Mouse (Mus musculus) brown adipose tissue, adult 24 weeks (tissue): ENCODE results near the gene Uchl4. TPM values are rescaled to one million over a fixed set of nuclear protein-coding genes. Genes with fewer than 3 reads are reported as not detected.

Source experiments
- H3K27ac ChIP-seq: fragments of 200-500 bp; replicated peaks from 2 replicates; pipeline ENCODE4 v1.5.1; 2012; ENCODE audit warnings: low read depth, mild to moderate bottlenecking, low read length
- H3K4me1 ChIP-seq: fragments of 200-500 bp; 2 replicates; pipeline ENCODE4 v1.6.1; 2012; ENCODE audit warnings: low read length, mixed read lengths; ENCODE audit not compliant: control insufficient read depth, insufficient read depth, insufficient read length
- H3K4me3 ChIP-seq: fragments of 200-500 bp; 2 replicates; pipeline ENCODE4 v1.5.1; 2012; ENCODE audit warnings: low read depth, mild to moderate bottlenecking, low read length, moderate library complexity; ENCODE audit not compliant: insufficient read depth
- polyA plus RNA-seq: library from polyadenylated mRNA; stranded (reverse); fragments of >200 nt; gene quantifications from 2 replicates; pipeline ENCODE4 v1.2.4, GENCODE M21; 2012; ENCODE audit not compliant: missing spikeins, insufficient read depth, insufficient read length

Uchl4 gene
- polyA plus RNA-seq, 1 experiment = 7.9 TPM

DNA sequence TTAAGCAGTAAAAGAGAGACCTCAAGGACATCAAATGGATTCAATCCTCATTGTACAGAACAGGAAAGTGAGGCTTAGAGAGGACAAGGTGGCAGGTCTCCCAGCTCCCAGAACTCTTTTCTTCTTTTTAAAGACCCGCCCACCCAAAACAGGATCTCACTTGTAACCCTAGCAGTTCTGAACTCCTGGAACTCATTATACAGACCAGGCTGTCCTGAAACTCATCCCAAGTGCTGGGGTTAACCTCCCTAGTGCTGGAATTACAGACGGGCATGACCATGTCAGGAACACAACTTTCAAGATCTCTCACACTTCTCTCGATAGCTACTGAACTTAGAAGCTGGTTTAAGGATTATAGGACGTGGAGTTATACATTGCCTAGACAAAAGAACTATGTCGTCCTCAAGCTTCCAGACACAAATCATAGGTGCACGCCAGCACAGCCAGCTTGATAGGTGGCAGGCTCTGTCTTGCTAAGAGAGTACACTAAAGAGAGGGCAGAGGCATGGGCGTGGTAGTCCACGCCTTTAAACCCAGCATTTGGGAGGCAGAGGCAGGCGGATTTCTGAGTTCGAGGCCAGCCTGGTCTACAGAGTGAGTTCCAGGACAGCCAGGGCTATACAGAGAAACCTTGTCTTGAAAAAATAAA lies 15.1 kb upstream of the Uchl4 start:
- 0 out of 2 replicates have a peak, but pooled peaks cover 2% of the 10 kb centered on the region for H3K4me1 ChIP-seq
- no peak overlapping the region for H3K4me3 ChIP-seq
- H3K27ac ChIP-seq = no peak overlapping the region

- Histone ChIP-seq H3K4me1 (0 out of 2 replicates have a peak, but pooled peaks cover 2% of the 10 kb centered on the region), H3K4me3 (no peak overlapping the region), H3K27ac (no peak overlapping the region)
These were observed 14.4 kb upstream of the Uchl4 start for GRCm38 (mm10) chr9:64220603-64221002.

GRCm38 (mm10) chr9:64221480-64221879 lies 13.5 kb upstream of the Uchl4 start:
- no peak overlapping the region for H3K4me3 ChIP-seq
- no peak overlapping the region for H3K27ac ChIP-seq
- 0 out of 2 replicates have a peak, but pooled peaks cover 2% of the 10 kb centered on the region for H3K4me1 ChIP-seq

GRCm38 (mm10) chr9:64222098-64222497 lies 12.9 kb upstream of the Uchl4 start:
- Histone ChIP-seq H3K4me3 (no peak overlapping the region), H3K27ac (no peak overlapping the region), H3K4me1 (0 out of 2 replicates have a peak, but pooled peaks cover 2% of the 10 kb centered on the region)

- Histone ChIP-seq H3K4me3 (no peak overlapping the region), H3K27ac (no peak overlapping the region), H3K4me1 (peaks cover 17% of the 10 kb centered on the region; the same call in 1 of the 2 replicates)
These were observed 9.2 kb upstream of the Uchl4 start for GRCm38 (mm10) chr9:64225805-64226204.

DNA sequence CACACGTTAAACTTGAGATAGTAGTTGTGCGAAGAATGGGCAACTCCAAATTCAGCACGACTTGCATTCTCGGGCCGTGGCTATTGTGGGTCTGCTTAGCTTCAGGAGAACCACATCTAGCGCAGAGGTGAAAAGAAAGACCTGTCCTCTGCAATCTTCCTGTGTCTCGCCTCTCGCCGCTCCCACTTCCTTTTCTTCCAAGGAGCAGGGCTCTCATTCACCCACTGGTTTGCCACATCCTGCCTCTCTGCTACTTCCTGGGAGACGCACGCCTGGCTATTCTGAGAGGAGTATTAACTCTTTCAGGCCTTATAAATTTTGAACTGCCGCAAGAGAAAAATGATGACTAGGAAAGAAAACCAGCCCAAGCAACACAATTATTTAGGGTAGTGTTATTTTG lies 7.3 kb upstream of the Uchl4 start:
- Histone ChIP-seq H3K4me3 (peak overlapping the region; percentile 23; the same call in 1 of the 2 replicates), H3K4me1 (peaks cover 26% of the 10 kb centered on the region), H3K27ac (peak overlapping the region; percentile 45; the same call in 1 of the 2 replicates)

- Histone ChIP-seq H3K4me1 (peaks cover 27% of the 10 kb centered on the region), H3K27ac (no peak overlapping the region; the same call in 1 of the 2 replicates), H3K4me3 (no peak overlapping the region)
These were observed 6.0 kb upstream of the Uchl4 start for GRCm38 (mm10) chr9:64228972-64229371.

DNA sequence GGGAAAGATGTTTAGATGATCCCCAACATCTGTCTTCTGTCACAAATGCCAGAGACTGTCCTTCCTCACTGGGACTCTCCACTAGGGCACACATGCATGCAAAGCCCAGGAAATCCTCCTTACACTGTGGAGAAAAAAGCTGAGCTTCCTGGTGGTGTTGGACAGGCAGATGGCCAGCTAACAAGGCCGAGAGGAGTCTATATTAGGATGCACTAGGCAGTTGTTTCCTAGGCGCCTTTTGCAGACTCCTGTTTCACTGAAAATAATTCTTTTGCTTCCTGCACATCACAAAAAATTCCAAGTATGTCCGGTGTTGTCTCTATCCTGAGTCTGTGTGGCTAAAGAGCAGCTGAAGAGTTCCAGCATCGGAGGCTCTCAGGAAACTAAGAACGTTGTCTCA lies 3.8 kb upstream of the Uchl4 start:
- Histone ChIP-seq H3K4me1 (peaks cover 29% of the 10 kb centered on the region), H3K4me3 (no peak overlapping the region), H3K27ac (peak overlapping the region; percentile 96)

- Histone ChIP-seq H3K4me3 (no peak overlapping the region), H3K27ac (peak overlapping the region; percentile 96), H3K4me1 (peaks cover 29% of the 10 kb centered on the region)
These were observed 3.3 kb upstream of the Uchl4 start for GRCm38 (mm10) chr9:64231674-64232073.

GRCm38 (mm10) chr9:64232257-64232957 lies 2.6 kb upstream of the Uchl4 start:
- peak overlapping the region; percentile 96 for H3K27ac ChIP-seq
- H3K4me1 ChIP-seq = peaks cover 29% of the 10 kb centered on the region
- no peak overlapping the region for H3K4me3 ChIP-seq

DNA sequence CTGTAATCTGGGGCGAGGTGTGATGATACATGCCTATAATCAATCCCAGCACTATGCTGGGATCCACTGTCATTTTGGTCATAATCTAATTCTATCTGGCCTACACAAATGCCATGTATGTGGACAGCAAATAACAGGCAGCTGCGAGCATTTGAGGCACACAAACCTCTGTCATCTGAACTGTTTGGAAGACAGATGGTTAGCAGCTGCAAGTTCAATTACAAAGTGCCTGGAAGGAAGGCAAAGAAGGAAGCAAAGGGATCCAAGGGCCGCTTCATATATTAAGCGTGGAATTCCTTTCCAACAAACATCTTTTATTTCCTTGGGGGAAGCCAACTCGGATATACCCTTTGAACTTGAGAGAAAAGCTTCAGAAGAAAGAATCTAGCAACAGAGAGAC lies 1.3 kb upstream of the Uchl4 start:
- Histone ChIP-seq H3K27ac (peak overlapping the region; percentile 30; the same call in 1 of the 2 replicates), H3K4me1 (peaks cover 25% of the 10 kb centered on the region), H3K4me3 (no peak overlapping the region)

- Histone ChIP-seq H3K4me3 (no peak overlapping the region), H3K4me1 (peaks cover 25% of the 10 kb centered on the region), H3K27ac (no peak overlapping the region)
These were observed 1.1 kb downstream of the Uchl4 start for GRCm38 (mm10) chr9:64236056-64236455.

DNA sequence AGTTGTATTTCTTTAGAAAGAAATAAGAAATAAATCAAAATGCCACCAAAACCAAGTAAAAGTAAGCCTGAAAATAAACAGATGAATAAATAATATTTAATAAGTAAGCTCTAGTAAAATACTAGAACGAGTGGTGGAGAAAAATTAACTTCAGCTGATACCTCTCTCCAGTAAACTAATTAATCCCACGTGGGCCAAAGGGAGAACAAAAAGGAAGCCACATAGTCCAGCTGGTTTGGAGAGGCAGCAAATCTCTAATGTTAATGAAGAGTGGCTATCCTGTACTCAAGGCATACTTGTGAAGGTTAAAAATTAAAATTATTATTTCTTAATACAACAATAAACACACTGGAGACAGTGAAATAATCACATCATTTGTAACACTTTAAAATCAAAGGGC lies 5.1 kb downstream of the Uchl4 start:
- Histone ChIP-seq H3K4me3 (no peak overlapping the region), H3K4me1 (peaks cover 17% of the 10 kb centered on the region), H3K27ac (no peak overlapping the region)

GRCm38 (mm10) chr9:64240681-64241080 lies 5.7 kb downstream of the Uchl4 start:
- Histone ChIP-seq H3K4me1 (peaks cover 17% of the 10 kb centered on the region), H3K27ac (no peak overlapping the region; the same call in 1 of the 2 replicates), H3K4me3 (0 out of 2 replicates have a peak overlapping the region, but pooled peaks have one; percentile 17)

DNA sequence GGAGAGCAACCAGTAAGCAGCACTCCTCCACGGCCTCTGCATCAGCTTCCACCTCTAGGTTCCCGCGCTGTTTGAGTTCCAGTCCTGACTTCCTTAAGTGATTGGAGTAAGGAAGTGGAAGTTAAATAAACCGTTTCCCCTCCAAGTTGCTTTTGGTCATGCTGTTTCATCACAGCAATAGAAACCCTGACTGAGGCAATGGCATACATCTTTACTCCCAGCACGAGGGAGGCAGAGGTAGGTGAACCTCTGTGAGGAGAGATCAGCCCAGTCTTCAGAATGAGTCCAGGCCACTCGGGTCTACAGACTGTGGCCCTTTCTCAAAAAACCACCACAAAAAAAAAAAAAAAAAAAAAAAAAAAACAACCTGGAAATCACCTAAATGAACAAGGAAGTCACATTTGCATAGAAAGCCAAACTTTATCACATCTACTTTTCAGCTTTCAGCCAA lies 7.4 kb downstream of the Uchl4 start:
- Histone ChIP-seq H3K4me1 (peaks cover 17% of the 10 kb centered on the region), H3K4me3 (no peak overlapping the region), H3K27ac (no peak overlapping the region)
